Mouse (Mus musculus): ENCODE results near the gene Dgkz. TPM values are rescaled to one million over a fixed set of nuclear protein-coding genes. Genes with fewer than 3 reads are reported as not detected.

Gene Dgkz
- polyA plus RNA-seq, 1 experiment from 2014 or later: 43.8 TPM

GRCm38 (mm10) chr2:91989750-91990149, 14.1 kb upstream of the Dgkz start:
- peaks cover 18% of the 10 kb centered on the region for H3K4me1 ChIP-seq (replicated peaks)
- peaks cover 15% of the 10 kb centered on the region for H3K36me3 ChIP-seq
- no peak overlapping the region for H3K4me2 ChIP-seq
- no peak overlapping the region for H3K9ac ChIP-seq
- ATAC-seq (ENCODE audit: insufficient number of reproducible peaks, low FRiP score): no peak
- H3K27ac ChIP-seq (ENCODE audit: poor library complexity, severe bottlenecking): no peak overlapping the region
- H3K9me3 ChIP-seq (replicated peaks): peaks cover 5% of the 10 kb centered on the region; the same call in 1 of the 2 replicates
- no peaks in the 10 kb centered on the region for H3K27me3 ChIP-seq (replicated peaks)
- no peak overlapping the region for H3K4me3 ChIP-seq

GRCm38 (mm10) chr2:91987542-91987941, 11.9 kb upstream of the Dgkz start:
- no peak overlapping the region for H3K27ac ChIP-seq (ENCODE audit: poor library complexity, severe bottlenecking)
- H3K4me2 ChIP-seq: no peak overlapping the region
- 0 out of 2 replicates have a peak, but pooled peaks have one; percentile 16 for ATAC-seq (ENCODE audit: insufficient number of reproducible peaks, low FRiP score)
- H3K9ac ChIP-seq: no peak overlapping the region
- 7% methylated on average over 3 of the region's 3 CpGs for WGBS
- no peaks in the 10 kb centered on the region for H3K27me3 ChIP-seq (replicated peaks)
- H3K4me3 ChIP-seq: no peak overlapping the region
- peaks cover 5% of the 10 kb centered on the region; the same call in 1 of the 2 replicates for H3K9me3 ChIP-seq (replicated peaks)
- H3K36me3 ChIP-seq: peaks cover 18% of the 10 kb centered on the region
- H3K4me1 ChIP-seq (replicated peaks): peaks cover 29% of the 10 kb centered on the region

GRCm38 (mm10) chr2:91986071-91986470, 10.4 kb upstream of the Dgkz start:
- Histone ChIP-seq H3K9me3 (replicated peaks) (peaks cover 5% of the 10 kb centered on the region; the same call in 1 of the 2 replicates), H3K27me3 (replicated peaks) (no peaks in the 10 kb centered on the region), H3K4me1 (replicated peaks) (peaks cover 31% of the 10 kb centered on the region), H3K27ac (ENCODE audit: poor library complexity, severe bottlenecking) (no peak overlapping the region), H3K9ac (no peak overlapping the region), H3K36me3 (peaks cover 19% of the 10 kb centered on the region), H3K4me2 (no peak overlapping the region), H3K4me3 (no peak overlapping the region)
- WGBS: 7% methylated on average over 5 of the region's 5 CpGs
- no peak for ATAC-seq (ENCODE audit: insufficient number of reproducible peaks, low FRiP score)

GRCm38 (mm10) chr2:91984906-91985525, 9.4 kb upstream of the Dgkz start:
- 38% methylated on average over 9 of the region's 9 CpGs for WGBS
- Histone ChIP-seq H3K4me3 (peak overlapping the region; percentile 28; the same call in 1 of the 2 replicates), H3K4me1 (replicated peaks) (peaks cover 42% of the 10 kb centered on the region), H3K9me3 (replicated peaks) (peaks cover 5% of the 10 kb centered on the region; the same call in 1 of the 2 replicates), H3K9ac (peak overlapping the region; percentile 3; the same call in 1 of the 2 replicates), H3K4me2 (peak overlapping the region; percentile 67), H3K27ac (ENCODE audit: poor library complexity, severe bottlenecking) (peak overlapping the region; percentile 74), H3K36me3 (peaks cover 11% of the 10 kb centered on the region), H3K27me3 (replicated peaks) (no peaks in the 10 kb centered on the region)
- ATAC-seq (ENCODE audit: insufficient number of reproducible peaks, low FRiP score): no peak

GRCm38 (mm10) chr2:91984439-91984838, 8.8 kb upstream of the Dgkz start:
- Histone ChIP-seq H3K27ac (ENCODE audit: poor library complexity, severe bottlenecking) (peak overlapping the region; percentile 74), H3K4me2 (peak overlapping the region; percentile 67), H3K36me3 (peaks cover 6% of the 10 kb centered on the region; the same call in 1 of the 2 replicates), H3K9me3 (replicated peaks) (0 out of 2 replicates have a peak, but pooled peaks cover under 1% of the 10 kb centered on the region), H3K27me3 (replicated peaks) (no peaks in the 10 kb centered on the region), H3K4me3 (peak overlapping the region; percentile 28; the same call in 1 of the 2 replicates), H3K9ac (peak overlapping the region; percentile 62; the same call in 1 of the 2 replicates), H3K4me1 (replicated peaks) (peaks cover 46% of the 10 kb centered on the region)
- 6% methylated on average over 9 of the region's 13 CpGs for WGBS
- peak; percentile 89 for ATAC-seq (ENCODE audit: insufficient number of reproducible peaks, low FRiP score)

GRCm38 (mm10) chr2:91980830-91981229, 5.2 kb upstream of the Dgkz start:
- H3K4me3 ChIP-seq: no peak overlapping the region
- peaks cover 61% of the 10 kb centered on the region for H3K4me1 ChIP-seq (replicated peaks)
- ATAC-seq (ENCODE audit: insufficient number of reproducible peaks, low FRiP score): no peak
- peaks cover 4% of the 10 kb centered on the region; the same call in 1 of the 2 replicates for H3K36me3 ChIP-seq
- 45% methylated on average over 5 of the region's 5 CpGs for WGBS
- no peak overlapping the region for H3K4me2 ChIP-seq
- no peaks in the 10 kb centered on the region for H3K9me3 ChIP-seq (replicated peaks)
- H3K27ac ChIP-seq (ENCODE audit: poor library complexity, severe bottlenecking): no peak overlapping the region
- H3K27me3 ChIP-seq (replicated peaks): peaks cover 15% of the 10 kb centered on the region
- 0 out of 2 replicates have a peak overlapping the region, but pooled peaks have one; percentile 10 for H3K9ac ChIP-seq

- H3K27ac ChIP-seq (ENCODE audit: poor library complexity, severe bottlenecking): no peak overlapping the region
- H3K27me3 ChIP-seq (replicated peaks): peaks cover 20% of the 10 kb centered on the region
- WGBS: 19% methylated on average over 4 of the region's 4 CpGs
- ATAC-seq (ENCODE audit: insufficient number of reproducible peaks, low FRiP score): no peak
- H3K4me2 ChIP-seq: no peak overlapping the region
- H3K9me3 ChIP-seq (replicated peaks): no peaks in the 10 kb centered on the region
- peaks cover 4% of the 10 kb centered on the region; the same call in 1 of the 2 replicates for H3K36me3 ChIP-seq
- no peak overlapping the region for H3K4me3 ChIP-seq
- H3K4me1 ChIP-seq (replicated peaks): peaks cover 63% of the 10 kb centered on the region
- H3K9ac ChIP-seq: no peak overlapping the region
Measured at GRCm38 (mm10) chr2:91980245-91980644, 4.6 kb upstream of the Dgkz start.

GRCm38 (mm10) chr2:91978547-91978946, 2.9 kb upstream of the Dgkz start:
- Histone ChIP-seq H3K27ac (ENCODE audit: poor library complexity, severe bottlenecking) (peak overlapping the region; percentile 57), H3K4me2 (no peak overlapping the region), H3K36me3 (peaks cover 4% of the 10 kb centered on the region; the same call in 1 of the 2 replicates), H3K4me1 (replicated peaks) (peaks cover 47% of the 10 kb centered on the region), H3K9me3 (replicated peaks) (no peaks in the 10 kb centered on the region), H3K9ac (no peak overlapping the region), H3K4me3 (no peak overlapping the region), H3K27me3 (replicated peaks) (peaks cover 31% of the 10 kb centered on the region)
- ATAC-seq (ENCODE audit: insufficient number of reproducible peaks, low FRiP score): no peak
- 11% methylated on average over 2 of the region's 2 CpGs for WGBS

- Histone ChIP-seq H3K4me3 (no peak overlapping the region), H3K9me3 (replicated peaks) (no peaks in the 10 kb centered on the region), H3K27me3 (replicated peaks) (peaks cover 31% of the 10 kb centered on the region), H3K27ac (ENCODE audit: poor library complexity, severe bottlenecking) (peak overlapping the region; percentile 57), H3K36me3 (peaks cover 4% of the 10 kb centered on the region; the same call in 1 of the 2 replicates), H3K9ac (no peak overlapping the region), H3K4me2 (no peak overlapping the region), H3K4me1 (replicated peaks) (peaks cover 52% of the 10 kb centered on the region)
- ATAC-seq (ENCODE audit: insufficient number of reproducible peaks, low FRiP score): no peak
- WGBS: 62% methylated on average over 4 of the region's 4 CpGs
Measured at GRCm38 (mm10) chr2:91977960-91978359, 2.3 kb upstream of the Dgkz start.

- Histone ChIP-seq H3K9me3 (replicated peaks) (no peaks in the 10 kb centered on the region), H3K27me3 (replicated peaks) (peaks cover 31% of the 10 kb centered on the region), H3K36me3 (no peaks in the 10 kb centered on the region), H3K4me2 (no peak overlapping the region), H3K4me3 (no peak overlapping the region), H3K27ac (ENCODE audit: poor library complexity, severe bottlenecking) (no peak overlapping the region), H3K9ac (no peak overlapping the region), H3K4me1 (replicated peaks) (peaks cover 45% of the 10 kb centered on the region)
- no peak for ATAC-seq (ENCODE audit: insufficient number of reproducible peaks, low FRiP score)
- WGBS: 51% methylated on average over 7 of the region's 7 CpGs
Measured at GRCm38 (mm10) chr2:91973416-91974135, 2.1 kb downstream of the Dgkz start.

GRCm38 (mm10) chr2:91972121-91972566, 3.5 kb downstream of the Dgkz start:
- Histone ChIP-seq H3K9me3 (replicated peaks) (no peaks in the 10 kb centered on the region), H3K36me3 (no peaks in the 10 kb centered on the region), H3K9ac (no peak overlapping the region), H3K4me1 (replicated peaks) (peaks cover 41% of the 10 kb centered on the region), H3K27ac (ENCODE audit: poor library complexity, severe bottlenecking) (peak overlapping the region; percentile 84), H3K27me3 (replicated peaks) (peaks cover 30% of the 10 kb centered on the region), H3K4me2 (peak overlapping the region; percentile 55), H3K4me3 (no peak overlapping the region)
- peak; percentile 7; the same call in 1 of the 2 replicates for ATAC-seq (ENCODE audit: insufficient number of reproducible peaks, low FRiP score)
- WGBS: 36% methylated on average over 13 of the region's 13 CpGs

Measured in heart, embryonic 12.5 days (tissue).